Mouse (Mus musculus) heart, embryonic 10.5 days (tissue): Measurements from ENCODE around the gene Kif3b. TPM values are rescaled to one million over a fixed set of nuclear protein-coding genes. Genes with fewer than 3 reads are reported as not detected.
"Not testable (repeated sequence)": the region's sequence is repeated elsewhere in the genome, so short reads cannot be mapped to it uniquely, and the experiment has no call there.

ENCODE experiments used
- DNase-seq: peaks from one replicate; pipeline ENCODE4 v3.0.0-alpha.2; 2017; ENCODE audit warnings: low spot score
- H3K27ac ChIP-seq: fragments of 300-500 bp; sonication (generic); 2 replicates; pipeline ENCODE4 v1.5.1; 2016; ENCODE audit warnings: mild to moderate bottlenecking
- H3K27me3 ChIP-seq: fragments of 300-500 bp; sonication (generic); 2 replicates; pipeline ENCODE4 v1.6.1; 2016; ENCODE audit warnings: mild to moderate bottlenecking; ENCODE audit not compliant: poor library complexity, insufficient read depth, severe bottlenecking
- H3K36me3 ChIP-seq: fragments of 300-500 bp; sonication (generic); 2 replicates; pipeline ENCODE4 v1.6.1; 2016; ENCODE audit warnings: mild to moderate bottlenecking, moderate library complexity
- H3K4me1 ChIP-seq: fragments of 300-500 bp; sonication (generic); 2 replicates; pipeline ENCODE4 v1.6.1; 2016; ENCODE audit warnings: mild to moderate bottlenecking
- H3K4me3 ChIP-seq: fragments of 300-500 bp; sonication (generic); 2 replicates; pipeline ENCODE4 v1.5.1; 2016; ENCODE audit warnings: mild to moderate bottlenecking, moderate library complexity
- H3K9me3 ChIP-seq: fragments of 300-500 bp; sonication (generic); 2 replicates; pipeline ENCODE4 v1.6.1; 2016; ENCODE audit warnings: mild to moderate bottlenecking, moderate library complexity
- WGBS: fragments of 180-500 bp; shearing (Covaris S2); methylation state at CpG from one replicate; pipeline ENCODE4 v1.1.7; 2016; 5-methylcytosine and 5-hydroxymethylcytosine counted together
- polyA plus RNA-seq: library from polyadenylated mRNA; unstranded; fragments of >200 nt; fragmentation: Nextera tagmentation; extraction: Ambion mirVana; gene quantifications from 2 replicates; pipeline ENCODE4 v1.2.1, GENCODE M21; 2016

The Kif3b gene
- polyA plus RNA-seq: 4.1 and 4.4 TPM in 2 replicates

GRCm38 (mm10) chr2:153290938-153291928 lies at the start of gene Kif3b:
TSS of gene Kif3b (plus strand) at chr2:153291413.
- under 1% methylated on average over 63 of the region's 63 CpGs for WGBS
- Histone ChIP-seq H3K36me3 (no peaks in the 10 kb centered on the region), H3K9me3 (no peaks in the 10 kb centered on the region), H3K4me3 (peak within 1 kb of the TSS; percentile 99), H3K4me1 (peaks cover 20% of the 10 kb centered on the region), H3K27me3 (no peaks in the 10 kb centered on the region), H3K27ac (peak within 1 kb of the TSS; percentile 92)
- DNase-seq: peak; percentile 92

- peaks cover 27% of the 10 kb centered on the region; the same call in 1 of the 2 replicates for H3K36me3 ChIP-seq
- WGBS: 69% methylated on average over 6 of the region's 6 CpGs
These were observed 49.1 kb upstream of the Kif3b start for GRCm38 (mm10) chr2:153242156-153242555.

GRCm38 (mm10) chr2:153249751-153250150 lies 41.5 kb upstream of the Kif3b start:
- 87% methylated on average over 5 of the region's 5 CpGs for WGBS
- H3K36me3 ChIP-seq: peaks cover 76% of the 10 kb centered on the region
- H3K9me3 ChIP-seq: no peaks in the 10 kb centered on the region
- no peak for DNase-seq
- H3K27ac ChIP-seq: no peak overlapping the region
- no peak overlapping the region for H3K4me3 ChIP-seq
- no peaks in the 10 kb centered on the region for H3K4me1 ChIP-seq
- no peaks in the 10 kb centered on the region for H3K27me3 ChIP-seq

More at GRCm38 (mm10) chr2:153242156-153242555, 49.1 kb upstream of the Kif3b start:
- peak overlapping the region; percentile 95; the same call in 1 of the 2 replicates for H3K27ac ChIP-seq
- H3K4me1 ChIP-seq: peaks cover 39% of the 10 kb centered on the region
- no peaks in the 10 kb centered on the region for H3K27me3 ChIP-seq
- H3K9me3 ChIP-seq: no peaks in the 10 kb centered on the region
- no peak for DNase-seq
- peak overlapping the region; percentile 79 for H3K4me3 ChIP-seq

GRCm38 (mm10) chr2:153256604-153257003 lies 34.6 kb upstream of the Kif3b start:
- Histone ChIP-seq H3K4me3 (no peak overlapping the region), H3K27me3 (no peaks in the 10 kb centered on the region), H3K36me3 (peaks cover 34% of the 10 kb centered on the region), H3K4me1 (peaks cover 28% of the 10 kb centered on the region), H3K9me3 (no peaks in the 10 kb centered on the region), H3K27ac (no peak overlapping the region)
- no peak for DNase-seq
- WGBS: 79% methylated on average over 2 of the region's 2 CpGs

GRCm38 (mm10) chr2:153259030-153259863 lies 32.0 kb upstream of the Kif3b start:
- no peak for DNase-seq
- Histone ChIP-seq H3K27me3 (no peaks in the 10 kb centered on the region), H3K9me3 (no peaks in the 10 kb centered on the region), H3K4me3 (no peak overlapping the region), H3K4me1 (peaks cover 28% of the 10 kb centered on the region), H3K36me3 (peaks cover 41% of the 10 kb centered on the region), H3K27ac (no peak overlapping the region)
- 56% methylated on average over 12 of the region's 12 CpGs for WGBS

GRCm38 (mm10) chr2:153259864-153260674 lies 31.1 kb upstream of the Kif3b start:
- Histone ChIP-seq H3K36me3 (peaks cover 41% of the 10 kb centered on the region), H3K9me3 (no peaks in the 10 kb centered on the region), H3K27me3 (no peaks in the 10 kb centered on the region), H3K4me1 (peaks cover 28% of the 10 kb centered on the region), H3K27ac (no peak overlapping the region), H3K4me3 (no peak overlapping the region)
- WGBS: 28% methylated on average over 3 of the region's 3 CpGs
- no peak for DNase-seq

GRCm38 (mm10) chr2:153263053-153263452 lies 28.2 kb upstream of the Kif3b start:
- H3K36me3 ChIP-seq: peaks cover 59% of the 10 kb centered on the region
- 80% methylated on average over 6 of the region's 7 CpGs for WGBS
- H3K4me3 ChIP-seq: no peak overlapping the region
- DNase-seq: no peak
- no peak overlapping the region for H3K27ac ChIP-seq
- peaks cover 28% of the 10 kb centered on the region for H3K4me1 ChIP-seq
- no peaks in the 10 kb centered on the region for H3K27me3 ChIP-seq
- H3K9me3 ChIP-seq: no peaks in the 10 kb centered on the region

- H3K27ac ChIP-seq: no peak overlapping the region
- H3K4me1 ChIP-seq: peaks cover 6% of the 10 kb centered on the region
- no peak overlapping the region for H3K4me3 ChIP-seq
- no peaks in the 10 kb centered on the region for H3K27me3 ChIP-seq
- no peaks in the 10 kb centered on the region for H3K9me3 ChIP-seq
- DNase-seq: no peak
- peaks cover 46% of the 10 kb centered on the region for H3K36me3 ChIP-seq
- WGBS: 76% methylated on average over 2 of the region's 2 CpGs
These were observed 23.9 kb upstream of the Kif3b start for GRCm38 (mm10) chr2:153267331-153267730.

- Histone ChIP-seq H3K36me3 (peaks cover 17% of the 10 kb centered on the region), H3K4me1 (peaks cover 13% of the 10 kb centered on the region)
- not testable (repeated sequence) for H3K27me3 ChIP-seq, H3K4me3 ChIP-seq, H3K27ac ChIP-seq, H3K9me3 ChIP-seq, DNase-seq
- 62% methylated on average over 8 of the region's 8 CpGs for WGBS
These were observed 20.8 kb upstream of the Kif3b start for GRCm38 (mm10) chr2:153270231-153270915.

- Histone ChIP-seq H3K27ac (peak overlapping the region; percentile 1; the same call in 1 of the 2 replicates), H3K4me1 (peaks cover 13% of the 10 kb centered on the region)
- not testable (repeated sequence) for H3K27me3 ChIP-seq, H3K9me3 ChIP-seq, DNase-seq, H3K4me3 ChIP-seq, H3K36me3 ChIP-seq
- WGBS: 66% methylated on average over 6 of the region's 6 CpGs
These were observed 16.9 kb upstream of the Kif3b start for GRCm38 (mm10) chr2:153274200-153274918.

GRCm38 (mm10) chr2:153274919-153275247 lies 16.3 kb upstream of the Kif3b start:
- 77% methylated on average over 6 of the region's 6 CpGs for WGBS

More at GRCm38 (mm10) chr2:153274919-153275247, 16.3 kb upstream of the Kif3b start:
- H3K36me3 ChIP-seq: no peaks in the 10 kb centered on the region
- DNase-seq: no peak
- peak overlapping the region; percentile 1; the same call in 1 of the 2 replicates for H3K27ac ChIP-seq
- H3K4me1 ChIP-seq: peaks cover 10% of the 10 kb centered on the region
- H3K4me3 ChIP-seq: no peak overlapping the region
- no peaks in the 10 kb centered on the region for H3K9me3 ChIP-seq
- no peaks in the 10 kb centered on the region for H3K27me3 ChIP-seq
